Mouse (Mus musculus) c-Kit-negative CD71-positive TER-119-positive erythroid progenitor cells, embryonic 14.5 days (primary cell): ENCODE data around the gene Cdk4.

Source experiments
- DNase-seq: peaks from one replicate; pipeline ENCODE4 v3.0.0-alpha.2; 2013; ENCODE audit warnings: low read depth, low spot score

Cdk4 gene

DNA sequence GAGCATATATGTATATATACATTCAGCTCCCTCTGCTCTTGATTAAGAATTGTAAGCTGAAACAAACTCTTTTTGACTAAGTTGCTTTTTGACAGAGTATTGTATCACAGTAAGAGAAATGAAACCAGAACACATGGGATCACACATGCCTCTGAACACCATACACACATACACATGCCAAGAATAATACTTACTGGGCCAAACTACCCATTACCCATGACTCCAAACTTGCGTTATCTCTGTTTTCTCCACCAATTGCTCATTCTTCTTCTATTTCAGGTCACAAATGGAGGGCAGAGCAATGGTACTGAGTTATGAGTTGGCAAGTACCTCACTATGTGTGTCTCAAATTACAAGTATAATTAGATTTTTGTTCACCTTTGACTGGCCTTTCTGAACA is 10.6 kb downstream of the Cdk4 start:
- DNase-seq = no peak

DNA sequence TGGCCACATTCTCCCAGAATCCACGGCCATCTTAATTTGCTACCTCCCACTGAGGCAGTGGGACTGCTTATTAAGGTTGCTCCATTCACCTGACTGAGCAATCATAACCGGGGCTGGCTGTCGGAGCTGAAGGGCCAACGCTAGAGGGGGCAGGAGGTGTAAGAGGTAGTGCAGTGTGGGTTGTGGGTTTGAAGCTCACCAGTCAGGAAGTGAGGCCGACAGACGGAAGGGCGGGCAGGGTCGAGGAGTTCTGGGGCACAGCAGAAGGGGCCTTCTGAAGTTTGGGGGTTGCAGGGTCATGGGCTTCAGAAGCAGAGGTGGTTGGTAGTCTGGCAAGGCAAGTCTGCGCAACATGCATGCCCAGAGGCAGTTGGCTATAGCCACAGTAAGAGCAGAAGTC is 11.7 kb downstream of the Cdk4 start, which contains the start of gene Agap2:
TSS of gene Agap2 (plus strand) at position 205 of the 400 bp plus-strand sequence.
- DNase-seq = no peak

DNA sequence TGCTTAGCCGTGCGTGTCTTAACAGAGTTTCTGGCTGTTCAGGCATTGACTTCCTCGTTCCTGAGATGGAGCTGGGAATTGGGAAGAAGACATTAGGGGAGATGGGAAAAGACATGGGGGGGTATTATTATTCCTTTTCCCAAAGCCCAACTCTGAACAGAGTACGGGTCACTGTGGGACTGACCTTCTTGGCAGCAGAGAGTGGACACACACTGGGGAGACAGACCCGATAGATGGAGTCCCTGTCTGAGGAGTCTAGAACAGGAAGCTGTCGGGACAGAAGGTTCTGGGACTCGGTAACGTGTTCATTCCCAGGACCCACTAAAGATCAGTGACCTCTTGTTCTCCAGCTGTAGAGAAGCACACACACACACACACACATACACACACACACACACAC is 12.3 kb downstream of the Cdk4 start:
- DNase-seq = no peak

DNA sequence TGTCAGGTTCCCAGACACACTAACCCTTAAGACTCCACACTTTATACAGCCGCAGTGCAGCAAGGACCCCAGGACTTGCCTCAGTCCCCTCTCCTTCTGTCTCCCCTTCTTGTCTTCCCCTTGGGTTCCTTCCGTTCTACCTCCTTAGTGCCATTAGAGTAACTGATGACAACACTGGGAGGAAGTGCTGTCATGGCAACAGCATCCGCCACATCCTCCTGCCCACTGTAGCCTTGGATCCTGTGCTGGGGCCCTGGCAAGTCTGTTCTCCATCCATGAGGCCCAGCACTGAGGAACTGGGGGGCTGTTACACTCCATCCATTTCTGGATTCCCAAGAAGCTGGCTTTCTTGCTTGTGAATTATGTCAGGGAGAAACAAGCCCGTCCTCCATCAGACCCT is 12.7 kb downstream of the Cdk4 start:
- DNase-seq = no peak

DNA sequence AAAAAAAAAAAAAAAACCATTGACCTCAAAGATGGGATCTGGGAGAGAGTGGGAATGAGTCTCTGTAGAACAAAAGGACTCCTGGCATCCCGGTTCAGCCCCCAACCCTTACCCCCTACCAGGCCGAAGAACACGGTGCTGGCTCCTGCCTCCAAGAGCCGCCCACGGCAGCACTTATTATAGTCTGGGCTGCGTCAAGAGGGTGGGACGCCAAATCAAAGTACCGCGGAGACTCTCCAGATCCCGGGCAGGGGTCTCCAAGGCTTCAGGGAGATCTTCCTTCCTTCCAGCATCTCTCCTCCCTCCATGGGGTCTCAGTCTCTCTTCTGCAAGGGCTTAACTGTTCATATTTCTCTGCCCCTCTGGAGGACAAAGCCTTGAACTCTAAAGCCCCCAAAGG is 14.2 kb downstream of the Cdk4 start:
- DNase-seq = no peak

DNA sequence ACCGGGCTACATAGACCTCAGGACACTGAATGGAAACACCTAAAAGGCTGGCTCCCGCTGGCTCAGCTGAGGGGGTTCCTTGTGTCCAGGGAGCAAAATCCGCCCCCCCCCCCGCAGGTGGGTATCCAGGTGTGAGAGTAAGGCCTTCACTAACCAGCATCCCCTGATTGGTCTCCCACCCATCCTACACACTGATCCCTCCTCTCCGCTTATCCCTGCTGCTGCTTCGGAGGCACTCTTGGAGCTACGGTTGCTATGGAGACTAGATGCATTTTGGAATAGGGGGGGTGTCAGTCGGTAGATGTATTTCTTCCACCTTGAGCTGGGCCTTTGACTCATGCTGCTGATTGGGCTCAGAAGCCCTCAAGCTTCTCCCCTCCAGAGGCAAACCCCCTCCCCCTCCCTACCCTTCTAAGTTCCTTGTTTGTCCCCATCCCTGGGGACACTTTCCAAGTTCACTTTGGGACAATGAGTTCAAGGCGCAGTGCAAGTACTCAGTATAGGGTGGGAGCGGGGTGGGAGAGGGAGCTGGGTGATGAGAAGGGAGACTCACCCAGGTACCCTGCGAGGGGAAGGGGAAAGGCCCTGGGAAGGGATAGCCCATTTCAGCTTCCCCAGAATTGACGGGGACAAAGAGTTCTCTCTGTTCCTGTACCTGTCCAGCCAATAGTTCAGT is 14.8 kb downstream of the Cdk4 start:
- DNase-seq = no peak

DNA sequence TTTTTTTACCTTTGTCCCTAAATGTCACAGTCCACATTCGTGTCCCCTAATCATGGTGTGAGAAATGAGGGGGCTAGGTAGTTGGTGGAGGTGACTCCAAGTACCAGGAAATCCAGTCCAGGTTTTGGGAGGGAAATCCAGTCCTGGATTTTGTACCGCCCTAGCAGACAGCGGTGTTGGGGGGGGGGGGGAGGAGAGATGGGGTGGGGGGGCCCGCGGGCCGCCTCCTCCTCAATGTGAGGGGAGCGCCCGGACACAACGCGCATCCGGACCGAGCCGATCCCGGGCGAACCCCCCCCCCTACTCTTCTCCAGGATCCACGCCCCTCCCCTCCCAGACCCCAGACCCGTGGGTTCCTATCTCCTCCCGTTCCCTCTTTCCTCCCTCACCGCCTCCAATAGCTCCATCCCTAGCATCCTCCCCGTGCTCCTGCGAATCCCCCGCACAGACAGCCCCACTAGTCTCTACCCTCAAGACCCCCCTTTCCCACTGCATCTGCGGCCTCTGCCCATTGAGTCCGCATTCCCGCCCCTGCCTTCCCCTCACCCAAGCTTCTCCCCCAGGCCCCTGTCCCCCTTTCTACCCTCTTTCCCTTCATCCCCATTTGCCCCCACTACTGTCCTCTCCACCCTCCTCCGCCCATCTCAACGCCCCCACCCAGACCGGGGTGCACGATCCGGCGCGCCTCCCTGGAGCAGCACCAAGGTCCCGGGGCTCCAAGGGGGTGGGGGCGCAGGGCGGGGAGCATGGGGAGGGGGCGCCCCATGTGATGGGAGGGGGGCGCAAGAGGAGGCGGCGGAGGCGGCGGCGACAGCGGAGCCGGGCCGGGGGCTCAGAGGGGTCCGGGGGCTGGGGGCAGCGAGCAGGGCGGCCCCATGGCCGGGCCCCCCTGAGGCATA is 15.6 kb downstream of the Cdk4 start:
- no peak for DNase-seq

DNA sequence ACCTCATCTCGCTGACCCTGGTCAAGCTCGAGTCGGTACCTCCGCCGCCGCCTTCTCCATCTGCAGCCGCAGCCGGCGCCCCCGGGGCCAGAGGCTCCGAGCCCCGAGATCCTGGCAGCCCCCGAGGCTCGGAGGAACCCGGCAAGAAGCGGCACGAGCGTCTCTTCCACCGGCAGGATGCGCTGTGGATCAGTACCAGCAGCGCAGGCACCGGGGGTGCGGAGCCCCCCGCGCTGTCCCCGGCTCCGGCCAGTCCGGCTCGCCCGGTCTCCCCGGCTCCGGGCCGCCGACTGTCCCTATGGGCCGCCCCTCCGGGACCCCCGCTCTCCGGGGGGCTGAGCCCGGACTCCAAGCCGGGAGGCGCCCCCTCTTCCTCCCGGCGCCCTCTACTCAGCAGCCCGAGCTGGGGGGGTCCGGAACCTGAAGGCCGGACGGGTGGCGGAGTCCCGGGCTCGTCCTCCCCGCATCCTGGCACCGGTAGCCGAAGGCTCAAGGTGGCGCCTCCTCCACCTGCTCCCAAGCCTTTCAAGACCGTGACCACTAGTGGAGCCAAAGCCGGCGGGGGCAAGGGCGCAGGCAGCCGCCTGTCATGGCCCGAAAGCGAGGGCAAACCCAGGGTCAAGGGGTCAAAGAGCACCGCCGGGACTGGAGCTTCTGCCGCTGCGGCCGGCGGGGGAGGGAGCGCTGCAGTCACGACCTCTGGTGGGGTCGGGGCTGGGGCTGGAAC is 16.5 kb downstream of the Cdk4 start:
- DNase-seq = no peak

DNA sequence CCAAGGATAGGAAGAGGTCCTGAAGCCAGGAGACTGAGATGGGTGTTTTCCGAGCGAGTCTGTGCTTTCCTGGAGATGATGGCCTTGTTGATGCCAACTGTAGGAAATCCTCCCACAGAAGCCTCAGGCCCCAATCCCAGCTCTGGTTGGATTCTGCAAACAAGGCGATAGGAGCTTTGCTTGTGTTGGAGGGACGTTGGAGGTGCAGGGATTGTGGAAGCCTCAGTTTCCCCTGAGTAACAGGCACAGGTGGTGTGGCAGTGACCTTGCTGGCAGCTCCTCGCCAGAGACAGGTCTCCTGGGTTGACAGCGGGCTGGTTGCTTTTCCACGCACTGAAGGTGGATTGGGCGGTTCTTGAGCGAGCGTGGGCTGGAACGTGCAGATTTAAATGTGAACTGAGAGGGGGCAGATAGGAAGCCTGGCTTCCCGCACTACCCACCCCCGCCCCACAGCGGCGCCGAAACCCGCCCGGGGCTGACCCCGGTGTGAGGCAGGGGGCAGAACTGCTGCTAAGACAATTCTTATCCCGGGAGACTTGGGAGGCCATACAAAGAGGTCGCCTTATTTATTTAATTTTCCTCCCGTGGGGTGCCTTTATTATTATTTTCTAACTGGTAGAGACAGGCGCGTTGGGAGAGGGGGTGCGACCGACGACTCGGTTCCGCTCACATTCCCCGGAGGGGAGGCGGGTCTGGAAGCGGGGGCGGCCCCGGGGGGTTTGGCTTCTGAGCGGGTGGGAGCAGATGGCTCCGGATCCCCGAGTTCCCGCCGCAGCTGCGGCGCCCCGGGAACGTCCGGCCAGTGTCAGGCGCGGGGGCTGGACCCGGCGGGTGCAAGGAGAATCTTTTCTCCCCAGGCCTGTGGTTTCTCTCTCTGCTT is 17.8 kb downstream of the Cdk4 start:
- DNase-seq = no peak

DNA sequence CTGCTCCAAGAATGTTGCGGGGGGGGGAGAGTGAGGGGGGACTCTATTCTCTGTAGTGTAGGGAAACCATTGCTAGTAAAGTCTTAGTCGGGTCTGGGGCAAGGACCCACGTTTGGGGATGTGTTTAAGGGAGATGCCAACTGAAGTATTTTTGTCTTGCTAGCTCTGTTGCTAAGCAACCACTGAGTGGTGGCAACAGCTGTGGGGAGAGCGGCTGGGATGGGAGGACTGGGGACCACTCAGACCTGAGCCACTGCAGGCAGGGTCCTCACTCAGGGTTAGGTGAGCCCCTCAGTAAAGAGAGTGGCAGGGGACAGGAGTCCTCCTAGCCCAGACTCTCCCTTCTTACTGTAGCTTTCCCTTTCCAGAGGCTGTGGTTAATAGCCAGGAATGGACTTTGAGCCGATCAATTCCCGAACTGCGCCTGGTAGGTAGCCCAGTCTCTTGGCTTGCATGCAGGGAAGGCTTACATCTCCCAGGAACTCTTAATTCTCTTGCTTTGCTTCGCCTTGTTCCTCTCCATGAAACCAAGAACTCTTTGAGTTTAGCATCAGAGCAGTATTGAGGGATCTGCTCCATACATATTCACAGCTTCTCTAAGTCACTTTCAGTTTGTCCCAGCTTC is 18.8 kb downstream of the Cdk4 start:
- no peak for DNase-seq

DNA sequence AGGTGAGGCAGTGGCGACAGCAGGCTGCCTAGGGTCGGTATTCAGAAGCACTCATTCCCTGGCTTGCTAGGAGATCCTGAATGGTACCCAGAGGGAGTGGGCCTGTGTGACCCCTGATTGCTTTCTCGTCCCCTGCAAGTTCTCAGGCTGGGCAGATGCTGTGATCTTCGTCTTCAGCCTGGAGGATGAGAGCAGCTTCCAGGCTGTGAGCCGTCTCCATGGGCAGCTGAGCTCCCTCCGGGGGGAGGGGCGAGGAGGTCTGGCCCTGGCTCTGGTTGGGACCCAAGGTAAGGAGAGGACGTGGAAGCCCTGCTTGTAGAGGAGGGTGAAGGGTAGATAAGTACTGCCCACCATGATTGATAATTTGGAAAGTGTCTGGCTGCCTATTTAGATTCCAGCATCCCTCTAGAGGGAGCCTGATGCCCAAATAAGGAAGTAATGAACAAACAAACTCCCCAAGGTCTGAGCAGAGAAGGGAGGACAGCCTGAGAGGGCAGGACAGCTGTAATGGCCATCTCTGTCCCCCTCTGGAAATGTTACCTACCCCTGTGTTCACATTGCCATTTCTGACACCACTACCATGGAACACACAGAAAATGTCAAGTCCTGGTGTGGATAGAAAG is 20.1 kb downstream of the Cdk4 start:
- DNase-seq = no peak

DNA sequence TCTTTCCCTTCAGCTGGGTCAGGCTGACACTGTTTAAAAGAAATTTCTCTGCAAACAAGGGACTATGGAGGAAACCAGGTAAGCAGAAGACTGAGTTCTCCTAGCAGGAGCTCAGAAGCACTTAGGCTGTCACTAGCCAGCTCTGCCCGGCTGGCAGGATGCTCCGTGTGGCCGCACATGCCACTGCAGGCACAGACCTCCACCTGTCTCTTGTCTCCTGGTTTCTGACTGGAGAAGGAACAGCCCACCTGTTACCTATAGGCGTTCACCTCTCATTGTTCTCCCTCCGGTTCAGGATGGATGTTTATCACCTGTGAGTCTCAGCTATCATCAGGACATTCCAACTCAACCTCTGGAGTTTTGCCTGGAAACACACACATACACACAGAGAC is 20.6 kb downstream of the Cdk4 start:
- DNase-seq = no peak

DNA sequence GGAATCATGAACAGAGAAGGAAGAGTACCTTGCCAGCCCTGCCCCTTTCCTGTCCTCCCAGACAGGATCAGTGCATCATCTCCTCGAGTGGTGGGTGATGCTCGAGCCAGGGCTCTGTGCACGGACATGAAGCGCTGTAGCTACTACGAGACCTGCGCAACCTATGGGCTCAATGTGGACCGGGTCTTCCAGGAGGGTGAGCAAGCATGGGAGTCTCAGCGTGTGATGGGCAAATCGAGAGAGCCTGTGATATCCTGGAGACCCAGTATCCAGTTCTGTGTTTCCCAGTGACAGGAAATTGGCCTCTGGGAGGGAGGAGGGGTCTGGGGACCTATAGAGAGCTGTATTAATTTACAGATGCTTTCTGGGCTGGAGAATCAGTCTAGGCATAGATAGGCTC is 21.7 kb downstream of the Cdk4 start:
- no peak for DNase-seq

DNA sequence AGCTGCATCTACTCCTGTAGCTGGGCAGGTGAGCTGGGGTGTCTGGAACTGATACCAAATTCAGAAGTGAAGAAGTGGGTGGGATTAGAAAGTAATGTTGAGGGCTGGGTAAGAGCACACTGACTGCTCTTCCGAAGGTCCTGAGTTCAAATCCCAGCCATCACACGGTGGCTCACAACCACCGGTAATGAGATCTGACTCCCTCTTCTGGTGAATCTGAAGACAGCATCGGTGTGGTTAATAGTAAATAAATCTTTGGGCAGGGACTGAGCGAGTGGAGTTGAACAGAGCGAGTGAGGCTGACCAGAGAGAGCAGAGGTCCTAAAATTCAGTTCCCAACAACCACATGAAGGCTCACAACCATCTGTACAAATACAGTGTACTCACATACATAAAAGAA is 22.3 kb downstream of the Cdk4 start:
- no peak for DNase-seq

DNA sequence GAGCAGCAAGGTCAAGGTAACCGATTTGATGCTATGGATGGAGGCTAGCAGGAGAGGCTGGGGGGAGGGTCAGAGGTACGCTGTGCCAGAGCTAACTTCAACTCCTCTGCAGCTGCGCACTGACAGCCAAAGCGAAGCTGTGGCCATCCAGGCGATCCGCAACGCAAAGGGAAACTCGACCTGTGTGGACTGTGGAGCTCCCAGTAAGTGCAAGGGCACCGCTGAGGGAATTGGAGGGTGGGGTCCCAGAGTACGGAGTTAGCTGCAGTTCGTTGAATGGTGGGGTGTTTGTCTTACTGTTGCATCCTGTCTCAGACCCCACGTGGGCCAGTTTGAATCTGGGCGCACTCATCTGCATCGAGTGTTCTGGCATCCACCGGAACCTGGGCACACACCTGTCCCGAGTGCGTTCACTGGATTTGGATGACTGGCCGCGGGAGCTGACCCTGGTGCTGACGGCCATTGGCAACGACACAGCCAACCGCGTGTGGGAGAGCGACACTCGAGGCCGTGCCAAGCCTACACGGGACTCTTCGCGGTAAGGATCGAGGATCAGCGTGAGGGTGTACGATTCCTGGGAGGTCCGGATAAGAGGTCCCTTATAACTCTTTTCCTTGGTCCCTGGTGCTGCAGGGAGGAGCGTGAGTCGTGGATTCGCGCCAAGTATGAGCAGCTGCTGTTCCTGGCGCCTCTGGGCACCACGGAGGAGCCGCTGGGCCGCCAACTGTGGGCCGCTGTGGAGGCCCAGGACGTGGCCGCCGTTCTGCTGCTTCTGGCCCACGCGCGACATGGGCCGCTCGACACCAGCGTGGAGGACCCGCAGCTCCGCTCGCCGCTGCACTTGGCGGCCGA is 27.5 kb downstream of the Cdk4 start:
- DNase-seq = no peak

DNA sequence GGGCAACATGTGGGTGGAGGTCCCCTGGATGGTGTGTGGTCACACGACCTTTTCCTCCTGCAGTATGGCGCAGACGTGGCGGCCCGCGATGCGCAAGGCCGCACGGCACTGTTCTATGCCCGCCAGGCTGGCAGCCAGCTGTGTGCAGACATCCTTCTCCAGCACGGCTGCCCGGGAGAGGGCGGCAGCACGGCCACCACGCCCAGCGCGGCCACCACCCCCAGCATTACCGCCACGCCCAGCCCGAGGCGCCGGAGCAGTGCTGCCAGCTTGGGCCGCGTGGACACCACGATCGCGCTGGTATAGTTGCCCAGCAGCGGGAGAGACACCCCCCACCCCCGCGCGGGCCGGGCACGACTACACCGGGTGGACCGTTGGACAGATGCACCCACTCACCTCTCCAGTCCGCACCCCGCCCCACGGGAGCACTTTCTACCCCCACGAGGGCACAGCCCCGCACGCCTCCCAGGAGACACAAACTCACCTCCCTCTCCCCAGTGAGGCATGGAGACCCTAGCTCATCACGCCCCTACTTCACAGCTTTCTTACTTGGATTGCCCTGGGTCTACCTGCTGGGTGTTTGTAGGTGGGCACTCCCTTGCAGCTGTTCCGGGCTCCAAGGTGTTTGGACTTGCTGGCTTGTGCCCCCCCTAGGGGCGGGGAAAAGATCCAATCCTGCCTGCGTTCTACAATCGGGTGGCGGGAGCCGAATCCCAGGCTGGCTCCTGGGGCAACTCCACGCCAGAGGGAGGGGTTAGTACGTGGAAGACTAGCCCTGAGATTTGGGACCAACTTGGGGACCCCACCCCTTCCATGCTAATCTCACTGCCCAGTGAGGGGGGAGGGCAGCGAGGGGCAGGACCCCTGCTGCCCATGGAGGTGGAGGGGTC is 28.4 kb downstream of the Cdk4 start:
- no peak for DNase-seq

DNA sequence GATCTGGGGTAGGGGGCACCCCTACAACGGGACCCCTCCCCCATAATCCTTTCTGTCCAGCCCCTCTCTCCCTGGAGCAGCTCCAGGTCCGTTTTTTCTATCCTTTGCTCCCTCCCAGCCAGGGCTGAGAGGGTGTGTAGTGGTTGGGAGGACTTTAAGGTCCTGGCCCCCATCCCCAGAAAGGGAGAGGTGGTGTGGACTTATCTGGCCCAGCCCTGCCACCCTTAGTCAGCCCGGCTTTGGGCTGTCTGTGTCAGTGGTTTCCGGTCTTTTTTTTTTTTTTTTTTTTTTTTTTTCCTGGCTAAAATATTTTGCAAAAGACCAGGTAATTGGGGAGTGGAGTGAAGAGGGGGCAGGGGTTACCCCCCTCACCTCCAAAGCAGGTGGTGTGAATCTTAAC is 29.4 kb downstream of the Cdk4 start:
- no peak for DNase-seq

DNA sequence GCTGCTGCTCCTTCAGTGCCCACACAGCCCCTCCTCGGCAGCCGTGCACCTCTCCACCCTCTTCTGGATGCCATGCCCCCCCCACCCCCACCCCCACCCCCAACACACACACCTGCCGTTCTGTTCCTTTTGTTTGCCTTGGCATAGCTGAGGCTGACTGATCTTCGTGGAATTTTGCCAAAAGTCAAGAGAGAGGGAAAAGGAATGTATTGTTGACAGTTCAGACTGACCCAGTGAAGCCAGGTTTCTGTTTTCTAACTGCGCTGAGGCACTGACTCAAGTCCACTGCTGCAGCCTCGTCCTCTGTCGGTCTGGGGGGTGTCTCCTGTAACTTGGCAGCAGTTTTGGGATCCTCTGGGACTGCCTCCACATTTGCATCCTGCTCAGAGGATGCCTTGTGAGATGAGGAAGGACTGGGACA is 31.1 kb downstream of the Cdk4 start:
- DNase-seq = no peak

DNA sequence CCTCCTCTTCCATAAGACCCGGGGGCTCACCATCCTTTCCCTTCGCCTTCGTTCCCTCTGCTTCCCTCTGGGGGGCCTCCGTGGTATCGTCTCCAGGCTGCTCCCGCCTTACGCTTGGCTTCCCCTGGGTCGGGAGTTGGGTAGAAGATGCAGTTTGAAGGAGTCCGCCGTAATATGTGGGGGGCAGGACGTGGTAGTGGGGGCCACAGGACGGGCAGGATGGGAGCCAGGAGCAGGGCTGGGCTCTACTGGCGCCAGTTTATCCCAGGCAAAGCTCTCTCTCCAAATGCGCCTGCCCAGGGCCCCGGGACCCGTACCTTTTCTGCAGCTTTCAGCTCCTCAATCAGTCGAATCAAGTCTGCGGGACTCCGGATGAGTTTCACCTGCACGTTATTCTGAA is 35.2 kb downstream of the Cdk4 start:
- DNase-seq = no peak
